Mouse (Mus musculus) erythroid progenitor cell, adult 5-6 weeks (primary cell): Measurements from ENCODE around the gene Mansc4. TPM values are rescaled to one million over a fixed set of nuclear protein-coding genes. Genes with fewer than 3 reads are reported as not detected.

Experiments
- ATAC-seq: replicated peaks from 2 replicates; pipeline ENCODE4 v1.8.0; 2016; ENCODE audit warnings: moderate number of reproducible peaks, mild to moderate bottlenecking, moderate TSS enrichment, inconsistent platforms; ENCODE audit not compliant: poor library complexity, low FRiP score, severe bottlenecking
- total RNA-seq, 2 experiments: library from RNA; stranded (forward) in 1 of 2; stranded (reverse) in 1 of 2; fragments of 150-400 nt in 1 of 2; fragments of 186-747, 209-891 nt in 1 of 2; gene quantifications; 2 replicates each; pipeline versions ENCODE4 v1.2.3 to v1.2.4; 2015 to 2017; ENCODE audit warnings: low replicate concordance in 2 of 2

Mansc4 gene
- total RNA-seq (2015; ENCODE audit: low replicate concordance) (not detected in 2 replicates), total RNA-seq (2017; ENCODE audit: low replicate concordance) (not detected in 2 replicates)

- no peak for ATAC-seq
Measured at GRCm38 (mm10) chr6:147086594-147087225, at the start of gene Mansc4. Mansc4 (minus strand) TSS chr6:147087032.

- ATAC-seq: no peak
Measured at GRCm38 (mm10) chr6:147127239-147127638, 40.4 kb upstream of the Mansc4 start.

DNA sequence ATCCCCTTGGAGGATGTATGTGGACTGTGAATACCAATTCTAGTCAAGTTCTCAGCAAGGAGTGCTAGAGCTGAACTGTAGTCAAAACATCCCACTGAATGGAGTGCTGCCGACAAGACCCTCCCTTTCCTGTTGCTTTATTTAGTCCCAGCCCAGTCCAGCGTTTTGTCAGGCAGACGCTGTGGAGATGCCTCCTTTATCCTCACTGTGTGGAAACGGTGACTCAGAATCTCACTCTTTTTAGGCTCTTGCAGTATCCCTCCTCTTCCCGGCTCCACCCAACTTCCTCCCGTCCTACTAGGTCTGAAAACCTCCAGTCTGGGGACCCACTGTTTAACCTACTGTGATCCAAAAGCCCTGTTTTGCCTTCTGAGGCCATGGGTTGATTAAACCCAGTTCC lies 34.5 kb upstream of the Mansc4 start:
- ATAC-seq: no peak

GRCm38 (mm10) chr6:147118190-147118589 lies 31.4 kb upstream of the Mansc4 start:
- ATAC-seq: no peak

DNA sequence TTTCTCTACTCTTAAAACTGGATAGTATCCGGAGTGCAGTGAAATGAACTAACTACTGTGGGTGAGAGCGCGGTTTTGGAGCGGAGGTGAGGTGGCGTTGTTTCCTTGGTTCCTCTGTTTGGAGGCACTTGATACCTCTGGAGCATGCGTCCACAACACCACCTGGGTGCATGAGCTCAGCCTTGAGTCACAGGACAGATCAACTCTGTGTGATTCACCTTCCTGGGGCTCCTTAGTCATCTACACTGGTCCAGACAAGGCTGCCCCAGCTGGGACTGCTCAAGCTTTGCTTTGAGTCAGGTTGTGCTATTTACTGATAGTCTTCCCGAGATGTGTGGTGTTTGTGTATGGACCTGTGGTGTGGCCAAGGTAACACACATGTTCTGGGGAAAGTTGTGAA lies 30.9 kb upstream of the Mansc4 start:
- no peak for ATAC-seq

GRCm38 (mm10) chr6:147116579-147116978 lies 29.7 kb upstream of the Mansc4 start:
- ATAC-seq: peak; percentile 61; the same call in 1 of the 2 replicates

- no peak for ATAC-seq
Measured at GRCm38 (mm10) chr6:147109283-147109682, 22.5 kb upstream of the Mansc4 start.

DNA sequence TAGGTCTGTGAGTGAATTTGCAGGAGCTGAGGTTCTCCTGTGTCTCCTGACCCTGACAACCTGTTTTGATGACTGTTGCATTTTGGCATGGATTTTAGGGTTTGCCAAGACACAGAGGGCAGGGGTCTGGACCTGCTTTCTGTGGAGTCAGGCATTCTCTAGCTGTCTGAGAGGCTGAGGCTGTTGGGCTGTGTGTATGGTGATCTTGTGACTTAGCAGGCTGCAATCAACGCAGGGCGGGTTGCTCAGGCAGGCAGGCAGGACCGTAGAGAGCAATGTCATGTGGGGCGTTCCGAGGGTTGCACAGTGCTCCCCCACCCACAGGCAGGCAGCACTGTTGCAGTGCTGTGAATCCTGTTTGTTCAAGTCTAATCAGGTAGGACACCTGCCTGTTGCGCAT lies 19.9 kb upstream of the Mansc4 start:
- ATAC-seq: no peak

- ATAC-seq: no peak
Measured at GRCm38 (mm10) chr6:147105529-147105928, 18.7 kb upstream of the Mansc4 start.

DNA sequence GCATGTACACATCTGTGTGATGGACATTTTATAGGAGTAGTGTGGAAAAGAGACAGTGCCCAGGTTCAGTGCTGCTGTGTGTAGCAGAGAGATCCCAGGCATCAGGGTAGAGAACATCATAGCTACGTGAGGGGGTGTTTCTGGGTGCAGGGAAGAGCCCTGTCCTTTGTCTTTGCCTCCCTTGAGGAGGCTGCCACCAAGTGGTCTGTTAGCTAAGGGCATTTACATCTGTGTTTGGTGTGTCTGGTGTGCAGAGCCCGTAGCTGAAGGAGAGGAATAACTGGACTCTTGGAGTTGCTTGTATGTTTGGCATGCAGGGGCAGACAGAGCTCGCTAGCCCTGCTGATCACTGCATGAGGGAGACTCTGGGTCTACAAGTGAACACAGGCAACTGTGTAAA lies 15.5 kb upstream of the Mansc4 start:
- no peak for ATAC-seq

DNA sequence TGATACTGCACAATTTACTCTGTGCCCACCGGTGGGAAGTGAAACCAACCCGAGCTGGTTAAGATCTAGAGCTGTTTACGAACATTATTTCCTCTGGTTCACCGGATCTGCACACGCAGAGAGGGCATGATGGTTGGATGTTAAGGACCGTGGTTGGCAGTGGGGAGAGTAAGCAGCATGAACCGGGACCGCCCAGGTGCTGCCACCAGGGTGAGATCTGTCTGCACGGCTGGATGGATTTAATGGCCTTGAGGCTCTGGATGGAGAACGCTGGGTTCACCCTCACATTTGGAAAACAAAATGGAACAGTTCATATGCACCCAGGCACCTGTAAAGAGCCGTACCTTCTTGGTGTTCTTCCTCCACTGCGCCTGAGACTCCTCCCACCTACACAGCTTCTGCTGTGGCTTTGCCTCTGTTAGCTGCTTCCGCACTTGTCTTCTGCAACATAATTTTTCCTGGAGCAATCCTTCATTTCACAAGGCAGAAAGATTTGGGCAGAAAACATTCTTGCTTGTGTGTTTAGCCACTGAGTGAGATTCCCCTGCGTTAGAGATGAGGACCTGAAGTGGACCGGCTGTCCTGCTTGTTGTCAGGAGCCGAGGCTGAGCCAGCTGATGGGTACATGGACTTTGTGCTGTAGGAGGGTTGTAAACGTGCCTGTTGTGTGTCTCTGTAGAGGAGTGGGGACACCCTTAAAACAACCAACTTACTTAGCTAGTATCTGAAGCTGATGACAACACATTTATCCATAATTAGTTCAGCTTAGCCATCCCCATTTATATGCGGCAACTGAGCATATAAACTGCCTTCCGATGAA lies 12.8 kb upstream of the Mansc4 start:
- ATAC-seq: no peak

DNA sequence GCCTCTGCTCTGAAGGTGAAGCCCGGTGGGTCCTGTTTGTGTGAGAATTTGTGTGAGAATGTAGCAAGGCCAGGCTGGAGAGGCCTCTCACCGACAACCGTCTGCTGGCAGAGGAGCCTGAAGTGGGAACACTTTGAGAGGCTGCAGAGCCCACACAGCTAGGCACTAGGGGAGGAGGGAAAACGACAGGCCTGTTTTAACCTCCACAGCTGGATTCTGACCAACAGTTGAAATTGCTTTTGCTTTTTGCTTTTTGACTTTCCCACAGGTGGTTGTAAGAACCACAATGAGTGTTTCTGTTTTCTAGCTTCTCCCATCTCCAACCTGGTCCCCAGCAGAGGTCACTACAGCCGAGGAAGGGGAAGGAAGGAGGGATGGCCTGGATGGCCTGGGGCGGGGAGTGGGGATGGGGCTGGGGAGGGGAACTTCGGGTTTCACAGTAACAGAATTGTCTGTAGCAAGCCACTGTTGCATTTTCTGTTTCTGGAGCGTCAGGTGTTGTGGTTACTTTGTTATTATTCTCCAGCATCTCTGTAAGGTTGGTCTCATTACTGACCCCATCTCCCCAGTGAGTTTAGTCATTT lies 10.6 kb upstream of the Mansc4 start:
- no peak for ATAC-seq

DNA sequence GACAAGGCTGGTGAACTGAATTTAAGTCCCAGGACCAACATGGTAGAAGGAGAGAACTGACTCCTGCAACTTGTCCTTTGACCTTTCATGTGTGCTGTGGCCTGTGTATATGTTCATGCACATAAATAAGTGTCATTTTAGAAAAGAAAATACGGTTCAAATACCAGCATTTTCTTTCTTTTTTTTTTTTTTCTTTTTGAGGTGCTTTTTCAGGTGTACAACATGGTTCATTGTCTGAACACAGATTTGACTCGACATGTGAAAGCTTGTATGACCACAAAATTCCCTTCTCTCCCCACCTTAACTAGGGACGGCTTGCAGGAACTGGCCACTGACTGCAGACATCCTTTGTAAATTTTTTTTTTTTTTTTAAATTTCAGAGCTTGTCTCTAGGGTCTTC lies 10.1 kb upstream of the Mansc4 start:
- ATAC-seq: no peak

DNA sequence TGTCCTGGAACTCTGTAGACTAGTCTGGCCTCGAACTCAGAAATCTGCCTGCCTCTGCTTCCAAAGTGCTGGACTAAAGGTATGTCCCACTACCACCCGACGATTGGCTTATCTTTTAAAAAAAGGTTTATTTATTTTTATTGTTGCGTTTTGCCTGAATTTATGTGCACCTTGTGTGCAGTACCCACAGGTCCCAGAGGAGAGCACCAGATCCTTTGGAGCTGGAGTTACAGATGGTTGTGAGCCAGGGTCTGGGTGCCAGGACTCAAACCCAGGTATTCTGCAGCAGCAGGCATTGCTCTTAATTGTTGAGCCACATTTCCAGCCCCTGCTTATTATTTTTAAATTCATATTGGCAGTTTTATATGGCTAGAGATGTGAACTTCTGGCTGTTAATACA lies 9.3 kb upstream of the Mansc4 start:
- ATAC-seq: no peak

- no peak for ATAC-seq
Measured at GRCm38 (mm10) chr6:147094771-147095170, 7.9 kb upstream of the Mansc4 start.

GRCm38 (mm10) chr6:147092136-147092535 lies 5.3 kb upstream of the Mansc4 start:
- 0 out of 2 replicates have a peak, but pooled peaks have one; percentile 16 for ATAC-seq

- ATAC-seq: no peak; the same call in 1 of the 2 replicates
Measured at GRCm38 (mm10) chr6:147091136-147092120, 4.6 kb upstream of the Mansc4 start, which contains the start of gene Klhl42. Klhl42 (plus strand) TSS chr6:147091379.

GRCm38 (mm10) chr6:147090191-147090590 lies 3.4 kb upstream of the Mansc4 start:
- no peak for ATAC-seq

DNA sequence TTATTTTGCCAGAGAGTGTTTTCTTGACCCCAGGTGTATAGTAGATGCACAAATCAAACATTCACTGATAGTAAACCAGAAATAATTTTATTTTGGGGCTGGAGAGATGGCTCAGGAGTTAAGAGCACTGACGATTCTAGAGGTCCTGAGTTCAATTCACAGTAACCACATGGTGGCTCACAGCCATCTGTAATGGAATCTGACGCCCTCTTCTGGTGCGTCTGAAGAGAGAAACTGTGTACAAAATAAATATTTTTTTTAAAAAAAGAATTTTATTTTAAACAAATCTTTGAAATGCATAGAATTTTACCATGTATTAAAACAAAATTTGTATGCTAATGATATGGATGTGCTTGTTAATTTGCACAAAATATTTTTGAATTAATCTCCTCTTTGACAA lies 1.7 kb upstream of the Mansc4 start:
- ATAC-seq: no peak

GRCm38 (mm10) chr6:147087736-147088135 lies 904 bp upstream of the Mansc4 start:
- no peak for ATAC-seq
